Mouse (Mus musculus): Measurements from ENCODE around the gene Syngr3. TPM values are rescaled to one million over a fixed set of nuclear protein-coding genes. Genes with fewer than 3 reads are reported as not detected.
A peak's percentile ranks its signal among the peaks of the same experiment; 100 is the strongest.

Syngr3 gene
- not detected in 3 replicates for total RNA-seq (2017)

DNA sequence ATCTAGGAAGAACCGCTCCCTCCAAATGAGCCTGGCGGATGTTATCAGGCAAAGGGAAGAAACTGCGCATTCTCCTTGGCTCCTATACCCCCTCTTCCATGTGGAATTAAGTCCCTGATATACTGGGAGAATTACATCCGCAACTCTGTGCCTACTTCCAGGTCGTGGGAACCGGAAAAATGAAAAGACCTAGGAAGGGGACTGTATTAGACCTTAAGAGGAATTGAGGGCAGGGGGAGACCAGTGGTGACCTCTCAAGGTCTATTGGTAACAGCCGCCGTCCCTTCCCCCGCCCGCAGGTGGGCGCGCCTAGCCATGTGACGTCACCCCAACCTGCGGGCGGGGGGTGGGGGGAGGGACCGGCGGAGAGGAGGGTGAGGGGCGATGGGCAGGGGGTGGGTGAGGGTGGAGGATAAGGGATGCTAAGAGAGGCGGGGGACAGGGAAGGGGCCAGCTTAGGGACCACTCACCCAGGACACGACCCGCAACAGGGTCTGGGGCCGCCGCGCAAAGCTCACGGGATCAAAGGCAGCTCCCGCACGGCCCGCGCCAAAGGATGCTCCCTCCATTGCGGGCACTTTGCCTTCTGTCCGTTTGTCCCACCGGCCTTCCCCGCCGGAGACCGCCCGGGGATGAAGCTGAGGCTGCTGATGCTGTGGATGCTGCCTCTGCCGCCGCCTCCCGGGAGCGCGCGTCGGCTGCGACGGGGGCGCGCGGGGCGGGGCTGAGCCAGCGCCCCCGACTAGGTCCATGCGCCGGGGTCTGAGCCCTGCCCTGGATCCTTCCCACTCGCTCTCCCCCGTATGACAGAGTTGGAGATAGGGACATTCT, at the start of gene Syngr3:
TSS of gene Syngr3 (minus strand) at position 705 of the 831 bp plus-strand sequence.
- ATAC-seq (replicated peaks; ENCODE audit: insufficient number of reproducible peaks, low FRiP score, low TSS enrichment, poor library complexity, severe bottlenecking): no peak

GRCm38 (mm10) chr17:24738238-24738637, 48.5 kb upstream of the Syngr3 start:
- ATAC-seq (replicated peaks; ENCODE audit: insufficient number of reproducible peaks, low FRiP score, low TSS enrichment, poor library complexity, severe bottlenecking): no peak

DNA sequence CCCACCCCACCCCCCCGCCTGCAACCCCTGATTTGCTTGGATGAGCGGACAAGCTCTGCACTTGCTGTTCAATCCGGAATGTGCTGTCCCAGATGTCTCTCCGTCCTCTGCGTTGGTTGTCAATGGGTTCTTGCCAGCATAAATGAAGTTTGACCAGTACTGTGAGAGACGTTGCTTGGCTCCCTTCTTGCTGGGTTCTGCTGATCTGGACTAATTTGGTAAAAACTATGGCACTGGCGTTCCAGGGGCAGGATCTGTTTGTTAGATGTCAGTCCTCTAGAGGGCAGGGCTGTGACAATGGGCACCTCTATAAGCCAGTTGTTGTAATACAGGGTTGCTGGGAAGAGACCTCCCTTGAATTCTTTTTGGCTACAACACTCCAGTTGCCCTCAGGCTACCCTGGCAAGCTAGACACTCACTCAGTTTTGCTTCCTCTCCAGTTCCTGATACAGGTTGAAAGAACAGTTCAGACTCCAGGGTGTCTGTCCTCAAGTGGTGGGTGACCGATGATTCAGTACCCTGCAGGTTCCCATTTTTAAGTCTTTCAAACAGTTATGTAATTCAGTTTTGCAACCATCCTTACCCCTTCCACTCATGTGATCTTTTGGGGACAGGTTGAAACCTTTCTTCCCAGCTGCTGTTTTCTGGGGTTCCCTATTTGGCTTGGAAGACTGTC, 47.5 kb upstream of the Syngr3 start:
- ATAC-seq (replicated peaks; ENCODE audit: insufficient number of reproducible peaks, low FRiP score, low TSS enrichment, poor library complexity, severe bottlenecking): peak; percentile 37

DNA sequence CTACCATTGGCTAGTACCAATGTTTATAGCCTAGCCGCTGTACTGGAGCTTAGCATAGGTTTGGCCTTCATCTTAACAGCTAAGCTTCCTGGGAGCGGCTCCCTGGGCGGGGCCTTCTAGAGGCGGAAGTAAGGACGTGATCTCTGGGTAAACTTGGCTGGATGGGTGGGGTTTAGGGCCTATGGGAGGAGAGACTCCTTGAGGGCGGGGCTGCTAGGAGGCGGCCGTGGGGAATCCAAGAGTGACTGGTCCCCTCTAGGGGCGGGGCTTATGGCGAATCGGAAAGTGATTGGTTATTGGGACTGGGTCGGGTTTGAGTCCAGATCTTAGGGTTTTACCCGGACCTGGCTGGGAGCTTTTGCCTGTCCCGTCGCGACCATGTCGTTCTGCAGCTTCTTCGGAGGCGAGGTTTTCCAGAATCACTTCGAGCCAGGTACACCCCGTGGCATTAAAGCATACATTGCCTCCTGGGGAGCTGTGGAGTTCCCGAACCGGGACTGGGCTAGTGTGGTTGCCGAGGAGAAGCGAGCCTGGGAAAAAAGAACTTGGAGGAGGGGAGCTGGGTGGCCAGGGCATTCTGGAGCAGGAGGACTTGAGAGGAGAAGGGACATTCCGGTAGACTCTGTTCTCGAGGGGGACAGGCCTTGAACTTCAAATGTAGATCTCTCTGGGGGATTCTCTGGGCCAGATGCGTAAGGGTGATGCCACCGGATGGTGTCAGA, 46.7 kb upstream of the Syngr3 start, which contains the start of gene Msrb1:
TSS of gene Msrb1 (plus strand) at position 313 of the 722 bp plus-strand sequence.
- ATAC-seq (replicated peaks; ENCODE audit: insufficient number of reproducible peaks, low FRiP score, low TSS enrichment, poor library complexity, severe bottlenecking): peak; percentile 84

GRCm38 (mm10) chr17:24735446-24735845, 45.7 kb upstream of the Syngr3 start:
- ATAC-seq (replicated peaks; ENCODE audit: insufficient number of reproducible peaks, low FRiP score, low TSS enrichment, poor library complexity, severe bottlenecking): no peak

GRCm38 (mm10) chr17:24734513-24734912, 44.8 kb upstream of the Syngr3 start:
- no peak for ATAC-seq (replicated peaks; ENCODE audit: insufficient number of reproducible peaks, low FRiP score, low TSS enrichment, poor library complexity, severe bottlenecking)

- ATAC-seq (replicated peaks; ENCODE audit: insufficient number of reproducible peaks, low FRiP score, low TSS enrichment, poor library complexity, severe bottlenecking): no peak
Observed at GRCm38 (mm10) chr17:24733434-24734050, 43.8 kb upstream of the Syngr3 start.

GRCm38 (mm10) chr17:24732233-24732935, 42.6 kb upstream of the Syngr3 start:
- no peak for ATAC-seq (replicated peaks; ENCODE audit: insufficient number of reproducible peaks, low FRiP score, low TSS enrichment, poor library complexity, severe bottlenecking)

DNA sequence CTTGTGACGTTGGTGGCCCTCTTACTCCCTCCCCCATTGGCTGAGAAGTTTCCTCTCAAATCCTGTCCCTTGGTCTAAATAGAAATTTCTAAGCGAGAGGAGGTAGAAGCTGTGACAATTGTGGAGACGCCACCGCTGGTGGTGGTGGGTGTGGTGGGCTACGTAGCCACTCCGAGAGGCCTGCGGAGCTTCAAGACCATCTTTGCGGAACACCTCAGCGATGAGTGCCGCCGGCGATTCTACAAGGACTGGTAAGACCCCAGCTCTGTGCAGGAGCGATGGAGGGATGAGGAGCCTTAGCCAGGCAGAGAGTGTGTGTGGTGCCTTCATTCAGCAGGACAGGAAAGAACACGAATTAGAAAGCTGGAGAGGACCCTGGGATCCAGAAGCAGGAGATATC, 41.0 kb upstream of the Syngr3 start:
- ATAC-seq (replicated peaks; ENCODE audit: insufficient number of reproducible peaks, low FRiP score, low TSS enrichment, poor library complexity, severe bottlenecking): no peak

- no peak for ATAC-seq (replicated peaks; ENCODE audit: insufficient number of reproducible peaks, low FRiP score, low TSS enrichment, poor library complexity, severe bottlenecking)
Observed at GRCm38 (mm10) chr17:24729067-24729466, 39.3 kb upstream of the Syngr3 start.

- ATAC-seq (replicated peaks; ENCODE audit: insufficient number of reproducible peaks, low FRiP score, low TSS enrichment, poor library complexity, severe bottlenecking): no peak
Observed at GRCm38 (mm10) chr17:24728184-24728583, 38.4 kb upstream of the Syngr3 start.

DNA sequence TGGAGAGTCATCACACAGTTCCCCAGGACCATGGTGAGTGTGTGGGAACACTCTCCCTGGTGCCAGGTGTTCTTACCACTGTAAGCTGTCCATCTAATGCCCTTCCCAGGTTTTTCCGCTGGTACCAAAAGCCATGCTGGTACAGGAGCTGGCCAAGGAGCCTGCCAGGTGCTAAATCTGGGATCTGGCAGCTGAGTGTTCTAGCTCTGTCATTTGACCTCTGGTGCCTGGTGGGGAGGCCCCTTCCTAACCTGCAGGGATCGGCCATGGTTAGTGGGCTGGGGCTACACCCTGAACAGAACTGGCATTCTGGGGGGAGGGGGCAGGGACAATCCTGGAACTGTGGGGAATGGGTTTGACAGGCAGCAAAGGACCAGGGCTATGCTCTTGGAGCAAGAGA, 37.9 kb upstream of the Syngr3 start, which contains the start of gene Rpl3l:
TSS of gene Rpl3l (plus strand) at position 203 of the 400 bp plus-strand sequence.
- ATAC-seq (replicated peaks; ENCODE audit: insufficient number of reproducible peaks, low FRiP score, low TSS enrichment, poor library complexity, severe bottlenecking): no peak

- ATAC-seq (replicated peaks; ENCODE audit: insufficient number of reproducible peaks, low FRiP score, low TSS enrichment, poor library complexity, severe bottlenecking): no peak
Observed at GRCm38 (mm10) chr17:24725637-24726390, 36.1 kb upstream of the Syngr3 start.

GRCm38 (mm10) chr17:24724184-24724583, 34.4 kb upstream of the Syngr3 start, which contains the start of gene Ndufb10:
TSS of gene Ndufb10 (minus strand) at chr17:24724478.
- ATAC-seq (replicated peaks; ENCODE audit: insufficient number of reproducible peaks, low FRiP score, low TSS enrichment, poor library complexity, severe bottlenecking): peak; percentile 77

- ATAC-seq (replicated peaks; ENCODE audit: insufficient number of reproducible peaks, low FRiP score, low TSS enrichment, poor library complexity, severe bottlenecking): 0 out of 2 replicates have a peak, but pooled peaks have one; percentile 4
Observed at GRCm38 (mm10) chr17:24723881-24724180, 34.1 kb upstream of the Syngr3 start.

DNA sequence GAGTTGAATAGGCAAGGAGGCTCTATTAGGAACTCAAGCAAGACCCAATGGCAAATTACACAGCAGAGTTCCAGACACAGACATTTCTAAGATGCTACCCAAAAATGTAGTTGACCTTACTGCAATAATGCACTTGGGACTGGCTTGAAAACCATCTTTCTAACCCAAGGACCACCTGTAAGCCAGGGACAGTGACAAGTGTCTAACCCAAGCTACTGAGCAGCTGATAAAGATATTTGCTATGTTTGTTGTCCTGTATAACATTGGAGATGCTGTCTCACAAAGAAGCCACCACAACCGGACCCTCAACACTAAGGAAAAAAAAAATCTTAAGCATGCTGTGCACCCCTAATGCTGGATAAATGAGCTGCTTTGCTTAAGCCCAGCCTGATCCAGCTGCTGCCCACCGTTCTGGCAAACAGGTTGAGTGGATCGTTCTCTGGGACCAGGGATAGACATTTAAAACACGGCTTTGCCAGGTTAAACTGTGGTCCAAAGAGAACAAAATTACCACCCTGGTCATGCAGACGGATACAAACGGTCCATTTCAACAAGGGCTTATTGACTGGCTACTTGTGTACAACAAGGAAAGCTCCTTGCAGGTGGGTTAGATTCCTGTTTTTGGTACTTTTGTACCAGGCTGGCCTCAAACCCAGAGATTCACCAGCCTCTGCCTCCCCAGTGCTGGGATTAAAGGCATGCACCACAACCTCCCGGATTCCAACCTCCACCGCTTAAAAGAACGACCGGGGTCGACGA, 33.5 kb upstream of the Syngr3 start:
- no peak for ATAC-seq (replicated peaks; ENCODE audit: insufficient number of reproducible peaks, low FRiP score, low TSS enrichment, poor library complexity, severe bottlenecking)
